8 mouse cellular contexts compared by ENCODE assay signal in genomic region chr9:62531459-62532275, GRCm38 (mm10). TPM values are rescaled to one million over a fixed set of nuclear protein-coding genes. Genes with fewer than 3 reads are reported as not detected.
DNase-seq lines count a peak whose midpoint lies in the region; ATAC-seq and TF ChIP-seq lines count a peak whose summit lies in the region.

No protein-coding gene starts in this region.

- no peaks in the 10 kb centered on the region for H3K9me3 ChIP-seq in kidney, postnatal 0 days (replicated peaks; ENCODE audit: low read length)

- peaks cover 18% of the 10 kb centered on the region for H3K4me1 ChIP-seq in kidney, postnatal 0 days (replicated peaks; ENCODE audit: insufficient read depth, low read length)

- H3K4me3 ChIP-seq in layer of hippocampus, adult 2 months = peak overlapping the region; percentile 6; the same call in 1 of the 2 replicates
- H3K4me3 ChIP-seq in kidney, postnatal 0 days (replicated peaks; ENCODE audit: low read depth, low read length) = no peak overlapping the region

- H3K36me3 ChIP-seq in kidney, postnatal 0 days (ENCODE audit: insufficient read depth, low read length) = no peaks in the 10 kb centered on the region

- WGBS in kidney, postnatal 0 days = 26% methylated on average over 12 of the region's 12 CpGs

- ATAC-seq in kidney, postnatal 0 days (replicated peaks; ENCODE audit: low FRiP score, low read depth) = peak; percentile 68

- H3K9ac ChIP-seq in kidney, postnatal 0 days (ENCODE audit: low read depth, low read length) = no peak overlapping the region

- H3K27ac ChIP-seq in layer of hippocampus, adult 2 months = peak overlapping the region; percentile 98
- H3K27ac ChIP-seq in kidney, postnatal 0 days = peak overlapping the region; percentile 72

- H3K27me3 ChIP-seq in kidney, postnatal 0 days (ENCODE audit: insufficient read depth, low read length) = no peaks in the 10 kb centered on the region

- DNase-seq in layer of hippocampus, adult 2 months (ENCODE audit: low spot score in 2 of 2) = peak; percentile 65 to 77
- DNase-seq in layer of hippocampus, postnatal 25 days (ENCODE audit: extremely low spot score in 1 of 2, low spot score in 1 of 2) = no peak
- DNase-seq in cerebellum, postnatal 4 days (ENCODE audit: low spot score in 2 of 2) = peak; percentile 41 to 74
- peak; percentile 85 for DNase-seq in gastrocnemius, postnatal 25 days
- peak; percentile 79 for DNase-seq in kidney, postnatal 0 days (ENCODE audit: low spot score)
- DNase-seq in lung, postnatal 10 days = peak; percentile 76
- DNase-seq in skeletal muscle tissue, adult 2 months (ENCODE audit: low read depth, low spot score) = peak; percentile 77
- no peak for DNase-seq in spleen, adult 18-20 months

- H3K4me2 ChIP-seq in kidney, postnatal 0 days (ENCODE audit: low read length) = no peak overlapping the region

- TF ChIP-seq CTCF in layer of hippocampus, adult 2 months (conservative IDR thresholded peaks at IDR 0.05) = 0 out of 2 replicates have a peak, but pooled peaks have one; percentile 9
- no peak; the same call in 1 of the 2 replicates for TF ChIP-seq CTCF in kidney, postnatal 0 days (IDR thresholded peaks at IDR 0.05; ENCODE audit: low read depth)

RNA-seq across cellular contexts. Expression of gene Coro2b, which starts 5.2 kb away (rescaled TPM):
- 100 to 1,000 TPM; 226 to 243 TPM for total RNA-seq in layer of hippocampus, adult 2 months (2021)
- total RNA-seq in layer of hippocampus, postnatal 25 days (2021) = 100 to 1,000 TPM; 220 to 233 TPM
- 1 to 10 TPM; 5.1 to 6.5 TPM for total RNA-seq in gastrocnemius, postnatal 25 days (2021)
- 11.0 and 12.0 TPM in 2 replicates for polyA plus RNA-seq in kidney, postnatal 0 days (2015; fragmentation: Nextera tagmentation; extraction: Ambion mirVana)

Comparison
In these comparisons a context has a peak if more than half of its experiments do, and no peak if none do; other contexts are left out.
1. DNase-seq: peak in layer of hippocampus, adult 2 months (2 of 2), cerebellum, postnatal 4 days (2 of 2), gastrocnemius, postnatal 25 days (single experiment), kidney, postnatal 0 days (single experiment), lung, postnatal 10 days (single experiment) and skeletal muscle tissue, adult 2 months (single experiment); none in layer of hippocampus, postnatal 25 days (0 of 2) and spleen, adult 18-20 months (0 of 2).
2. RNA of gene Coro2b, which starts 5.2 kb away (total RNA-seq): 226 to 243 TPM in layer of hippocampus, adult 2 months and 220 to 233 TPM in layer of hippocampus, postnatal 25 days; 5.1 to 6.5 TPM in gastrocnemius, postnatal 25 days; every median in the first group is over 10 times any median in the second.